Mouse (Mus musculus): ENCODE results near the gene Cep68. TPM values are rescaled to one million over a fixed set of nuclear protein-coding genes. Genes with fewer than 3 reads are reported as not detected.

Gene Cep68
- polyA plus RNA-seq, 1 experiment from 2014 or later: 41.0 TPM

DNA sequence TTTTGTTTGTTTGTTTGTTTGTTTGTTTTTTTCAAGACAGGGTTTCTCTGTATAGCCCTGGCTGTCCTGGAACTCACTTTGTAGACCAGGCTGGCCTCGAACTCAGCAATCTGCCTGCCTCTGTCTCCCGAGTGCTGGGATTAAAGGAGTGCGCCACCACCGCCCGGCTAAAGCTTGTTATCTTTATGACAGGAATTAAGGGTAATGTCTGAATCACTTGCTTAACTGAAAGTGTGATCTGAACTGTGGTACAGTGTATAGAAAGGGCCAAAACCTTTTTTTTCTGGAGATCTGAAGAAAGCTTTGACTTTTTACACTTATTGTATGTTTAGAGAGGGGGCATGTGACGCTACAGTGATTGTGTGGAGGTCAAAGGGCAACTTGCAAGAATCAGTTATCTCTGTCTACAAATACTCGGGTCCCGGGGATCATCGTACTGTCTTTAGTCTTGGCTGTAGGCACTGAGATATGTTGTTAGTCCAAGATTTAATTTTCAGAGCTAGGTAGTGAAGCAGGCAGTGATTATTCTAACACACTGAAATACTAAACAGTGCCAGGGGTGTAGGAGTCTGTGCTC, 44.3 kb downstream of the Cep68 start:
- Histone ChIP-seq H3K4me1 (replicated peaks; ENCODE audit: control insufficient read depth, insufficient read depth, low read length) (peaks cover 2% of the 10 kb centered on the region), H3K4me2 (ENCODE audit: low read depth, low read length, severe bottlenecking) (no peak overlapping the region), H3K36me3 (ENCODE audit: control insufficient read depth, insufficient read depth, low read length) (no peaks in the 10 kb centered on the region), H3K27ac (ENCODE audit: low read depth, low read length) (no peak overlapping the region), H3K4me3 (ENCODE audit: low read depth, low read length) (no peak overlapping the region), H3K9me3 (ENCODE audit: control insufficient read depth, low read length) (no peaks in the 10 kb centered on the region), H3K9ac (ENCODE audit: low read length) (no peak overlapping the region), H3K27me3 (ENCODE audit: control insufficient read depth, insufficient read depth, low read length) (no peaks in the 10 kb centered on the region)
- 88% methylated on average over 9 of the region's 9 CpGs for WGBS
- no peak for ATAC-seq (replicated peaks; ENCODE audit: low FRiP score)
- DNase-seq (ENCODE audit: low spot score): no peak

DNA sequence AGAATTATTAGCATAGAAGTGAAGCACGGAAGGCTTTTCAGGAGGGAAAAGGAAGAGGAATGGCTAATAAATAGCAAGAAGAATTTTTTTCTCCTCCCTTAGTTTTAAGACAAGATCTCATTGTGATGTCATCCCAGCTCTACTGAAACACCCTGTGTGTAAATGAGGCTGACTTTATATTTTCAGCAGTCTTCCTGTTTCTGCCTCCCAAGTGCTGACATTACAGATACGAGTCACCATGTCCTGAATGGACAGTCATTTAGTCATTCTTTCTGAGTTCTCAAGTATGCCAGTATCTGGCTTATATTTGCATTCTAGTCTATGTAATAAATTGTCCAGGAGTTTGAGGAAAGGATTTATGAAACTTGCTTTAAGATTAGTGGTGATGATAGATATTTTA, 44.9 kb downstream of the Cep68 start:
- DNase-seq (ENCODE audit: low spot score) (no peak), ATAC-seq (replicated peaks; ENCODE audit: low FRiP score) (no peak)
- no peak overlapping the region for H3K4me2 ChIP-seq (ENCODE audit: low read depth, low read length, severe bottlenecking)
- H3K9me3 ChIP-seq (ENCODE audit: control insufficient read depth, low read length): no peaks in the 10 kb centered on the region
- no peaks in the 10 kb centered on the region for H3K36me3 ChIP-seq (ENCODE audit: control insufficient read depth, insufficient read depth, low read length)
- H3K4me3 ChIP-seq (ENCODE audit: low read depth, low read length): no peak overlapping the region
- 88% methylated on average over 2 of the region's 2 CpGs for WGBS
- no peaks in the 10 kb centered on the region for H3K27me3 ChIP-seq (ENCODE audit: control insufficient read depth, insufficient read depth, low read length)
- no peak overlapping the region for H3K27ac ChIP-seq (ENCODE audit: low read depth, low read length)
- H3K9ac ChIP-seq (ENCODE audit: low read length): no peak overlapping the region
- peaks cover 2% of the 10 kb centered on the region for H3K4me1 ChIP-seq (replicated peaks; ENCODE audit: control insufficient read depth, insufficient read depth, low read length)

DNA sequence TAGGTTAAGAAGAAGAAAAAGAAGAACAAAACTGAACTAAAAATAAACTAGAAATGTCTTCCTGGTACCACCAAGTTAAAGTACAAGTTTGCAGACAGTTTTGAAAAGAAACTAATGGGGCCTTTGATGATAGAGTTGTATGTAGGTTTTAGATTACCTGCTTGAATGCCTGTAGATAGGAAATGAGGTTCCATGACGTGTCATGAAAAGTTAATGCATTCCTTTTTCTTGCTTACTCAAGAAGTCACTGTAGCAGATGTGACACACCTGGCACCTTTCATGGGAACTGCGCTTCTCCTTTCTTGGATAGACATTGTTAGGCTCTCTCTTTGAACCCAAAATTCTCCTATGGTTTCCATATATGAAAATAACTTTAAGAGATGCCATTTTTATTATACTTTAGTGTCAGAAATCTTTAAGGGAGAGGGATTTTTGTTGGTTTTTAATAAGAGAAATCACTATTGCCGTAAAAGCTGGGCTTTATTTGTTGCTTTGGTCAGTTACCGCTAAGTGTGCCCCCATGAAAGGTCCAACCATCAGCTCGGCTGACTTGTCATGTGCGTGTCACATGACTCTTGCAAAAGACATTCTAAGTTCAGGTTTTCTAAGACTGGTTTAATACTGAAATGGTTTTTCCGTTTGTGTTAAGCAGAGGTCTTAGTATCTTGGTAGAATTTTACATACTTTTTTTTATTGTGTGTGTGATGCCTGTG, 46.8 kb downstream of the Cep68 start:
- WGBS: 67% methylated on average over 7 of the region's 7 CpGs
- Histone ChIP-seq H3K27me3 (ENCODE audit: control insufficient read depth, insufficient read depth, low read length) (no peaks in the 10 kb centered on the region), H3K9ac (ENCODE audit: low read length) (peak overlapping the region; percentile 92), H3K27ac (ENCODE audit: low read depth, low read length) (no peak overlapping the region), H3K9me3 (ENCODE audit: control insufficient read depth, low read length) (no peaks in the 10 kb centered on the region), H3K4me1 (replicated peaks; ENCODE audit: control insufficient read depth, insufficient read depth, low read length) (peaks cover 2% of the 10 kb centered on the region), H3K36me3 (ENCODE audit: control insufficient read depth, insufficient read depth, low read length) (no peaks in the 10 kb centered on the region), H3K4me3 (ENCODE audit: low read depth, low read length) (peak overlapping the region; percentile 86), H3K4me2 (ENCODE audit: low read depth, low read length, severe bottlenecking) (peak overlapping the region; percentile 66)
- DNase-seq (ENCODE audit: low spot score) (no peak), ATAC-seq (replicated peaks; ENCODE audit: low FRiP score) (no peak)

DNA sequence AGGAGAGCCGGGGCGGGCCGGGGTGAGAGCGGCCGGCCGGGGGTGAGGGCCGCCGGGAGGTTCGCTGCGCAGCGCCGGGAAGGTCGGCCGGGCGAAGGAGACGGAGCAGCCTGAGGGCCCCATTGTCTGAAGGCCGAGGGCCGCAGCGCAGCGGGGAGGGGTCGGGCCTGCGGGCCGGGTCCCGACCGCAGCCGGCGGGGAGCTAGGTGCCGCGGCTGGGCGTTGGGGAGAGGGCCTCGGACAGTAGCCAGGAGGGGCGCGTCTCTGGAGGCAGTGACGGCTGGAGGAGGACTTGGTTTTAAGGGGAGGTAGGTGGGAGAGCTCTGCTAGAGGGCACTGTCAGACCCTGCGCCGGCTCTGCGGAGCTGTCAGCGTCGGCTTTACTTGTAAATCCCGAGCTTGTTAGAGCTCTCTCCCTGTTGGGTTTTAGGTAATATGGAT, 47.5 kb downstream of the Cep68 start:
- H3K27ac ChIP-seq (ENCODE audit: low read depth, low read length): peak overlapping the region; percentile 92
- ATAC-seq (replicated peaks; ENCODE audit: low FRiP score) (peak; percentile 31), DNase-seq (ENCODE audit: low spot score) (no peak)
- H3K4me2 ChIP-seq (ENCODE audit: low read depth, low read length, severe bottlenecking): peak overlapping the region; percentile 66
- H3K36me3 ChIP-seq (ENCODE audit: control insufficient read depth, insufficient read depth, low read length): no peaks in the 10 kb centered on the region
- no peaks in the 10 kb centered on the region for H3K9me3 ChIP-seq (ENCODE audit: control insufficient read depth, low read length)
- peak overlapping the region; percentile 86 for H3K4me3 ChIP-seq (ENCODE audit: low read depth, low read length)
- H3K9ac ChIP-seq (ENCODE audit: low read length): peak overlapping the region; percentile 92
- under 1% methylated on average over 38 of the region's 40 CpGs for WGBS
- H3K27me3 ChIP-seq (ENCODE audit: control insufficient read depth, insufficient read depth, low read length): no peaks in the 10 kb centered on the region
- peaks cover 2% of the 10 kb centered on the region for H3K4me1 ChIP-seq (replicated peaks; ENCODE audit: control insufficient read depth, insufficient read depth, low read length)

DNA sequence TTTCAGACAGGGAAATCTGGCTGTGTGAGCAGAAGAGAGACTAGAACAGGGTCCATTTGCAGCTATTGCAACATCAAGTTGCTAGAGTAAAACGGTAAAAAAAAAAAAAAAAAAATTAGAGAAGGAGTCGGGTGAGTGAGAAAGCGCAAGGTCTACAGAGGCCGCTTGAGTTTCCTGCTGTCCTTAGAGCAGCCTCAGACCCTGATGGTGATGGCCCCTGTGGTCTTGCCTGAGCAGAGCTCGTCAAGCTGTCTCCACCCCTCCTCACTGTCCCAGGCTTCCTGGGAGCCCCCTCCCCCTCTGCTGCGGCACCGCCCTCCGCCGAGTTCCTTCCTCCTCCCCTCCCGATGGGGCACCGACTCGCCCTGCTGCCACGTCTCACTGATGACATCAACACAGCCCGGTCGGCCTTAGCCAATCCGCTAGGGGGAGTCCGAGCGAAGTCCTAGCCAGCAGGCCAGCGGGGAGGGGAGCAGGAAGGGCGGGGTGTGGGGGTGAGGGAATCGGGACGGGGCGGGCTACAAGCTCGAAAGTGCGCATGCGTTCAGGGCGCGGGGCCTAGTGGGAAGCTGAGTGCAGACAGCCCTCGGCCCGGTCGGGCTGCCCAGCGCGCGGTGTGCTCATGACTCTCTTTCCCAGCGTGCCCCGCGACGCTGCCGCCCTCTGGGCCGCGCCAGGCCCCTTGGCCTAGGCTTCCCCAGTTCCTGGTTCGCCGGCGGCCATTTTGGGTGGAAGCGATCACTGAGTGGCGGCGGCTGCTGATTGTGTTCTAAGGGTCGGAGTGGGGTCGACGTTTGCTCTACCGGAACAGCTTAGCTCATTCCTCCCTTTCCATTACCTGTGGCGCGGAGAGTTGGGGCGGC, 48.3 kb downstream of the Cep68 start, which contains the start of gene Rab1a:
TSS of gene Rab1a (plus strand) at position 720 of the 863 bp plus-strand sequence.
- peak within 1 kb of the TSS; percentile 92 for H3K27ac ChIP-seq (ENCODE audit: low read depth, low read length)
- no peaks in the 10 kb centered on the region for H3K9me3 ChIP-seq (ENCODE audit: control insufficient read depth, low read length)
- H3K36me3 ChIP-seq (ENCODE audit: control insufficient read depth, insufficient read depth, low read length): no peaks in the 10 kb centered on the region
- peak within 1 kb of the TSS; percentile 86 for H3K4me3 ChIP-seq (ENCODE audit: low read depth, low read length)
- no peaks in the 10 kb centered on the region for H3K27me3 ChIP-seq (ENCODE audit: control insufficient read depth, insufficient read depth, low read length)
- peak within 1 kb of the TSS; percentile 92 for H3K9ac ChIP-seq (ENCODE audit: low read length)
- under 1% methylated on average over 54 of the region's 54 CpGs for WGBS
- H3K4me2 ChIP-seq (ENCODE audit: low read depth, low read length, severe bottlenecking): peak within 1 kb of the TSS; percentile 66
- H3K4me1 ChIP-seq (replicated peaks; ENCODE audit: control insufficient read depth, insufficient read depth, low read length): peaks cover 2% of the 10 kb centered on the region
- DNase-seq (ENCODE audit: low spot score): peak; percentile 100
- peak; percentile 98 for ATAC-seq (replicated peaks; ENCODE audit: low FRiP score)

DNA sequence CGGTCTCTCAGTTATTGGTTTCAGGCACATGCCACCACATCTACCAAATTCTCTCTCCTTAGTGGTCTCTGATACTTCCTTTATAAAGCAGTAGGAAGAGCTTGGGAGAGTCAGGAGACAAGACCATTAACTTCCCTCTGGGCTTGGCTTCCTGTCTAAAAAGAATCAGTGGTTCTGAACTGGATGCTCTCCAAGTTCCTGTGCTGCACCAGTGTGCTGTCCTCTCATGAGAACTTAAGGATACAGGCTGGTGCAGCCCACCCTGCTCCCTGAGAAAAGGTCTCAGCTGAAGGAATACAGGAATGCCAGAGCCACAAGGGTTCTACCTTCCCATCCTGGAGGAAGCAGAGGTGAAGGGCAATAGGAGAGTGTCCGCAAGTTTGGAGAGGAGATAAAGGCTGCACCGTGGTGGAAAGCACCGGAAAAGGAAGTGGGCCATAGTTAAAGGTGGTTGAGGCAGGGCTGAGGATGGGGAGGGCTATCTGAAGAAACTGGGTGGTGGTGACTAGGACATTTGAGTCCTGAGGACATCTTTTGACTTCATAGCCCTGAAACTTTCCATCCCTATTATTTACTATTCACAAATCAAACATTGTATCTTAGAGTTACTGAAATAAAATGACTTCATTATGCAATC, 56.0 kb downstream of the Cep68 start:
- no peak for ATAC-seq (replicated peaks; ENCODE audit: low FRiP score)
- no peak overlapping the region for H3K4me3 ChIP-seq (ENCODE audit: low read depth, low read length)
- no peaks in the 10 kb centered on the region for H3K36me3 ChIP-seq (ENCODE audit: control insufficient read depth, insufficient read depth, low read length)
- no peak overlapping the region for H3K9ac ChIP-seq (ENCODE audit: low read length)
- WGBS: 97% methylated on average over 4 of the region's 4 CpGs
- H3K27me3 ChIP-seq (ENCODE audit: control insufficient read depth, insufficient read depth, low read length): no peaks in the 10 kb centered on the region
- no peaks in the 10 kb centered on the region for H3K4me1 ChIP-seq (replicated peaks; ENCODE audit: control insufficient read depth, insufficient read depth, low read length)
- no peak for DNase-seq (ENCODE audit: low spot score)
- H3K9me3 ChIP-seq (ENCODE audit: control insufficient read depth, low read length): no peaks in the 10 kb centered on the region
- no peak overlapping the region for H3K4me2 ChIP-seq (ENCODE audit: low read depth, low read length, severe bottlenecking)
- no peak overlapping the region for H3K27ac ChIP-seq (ENCODE audit: low read depth, low read length)

DNA sequence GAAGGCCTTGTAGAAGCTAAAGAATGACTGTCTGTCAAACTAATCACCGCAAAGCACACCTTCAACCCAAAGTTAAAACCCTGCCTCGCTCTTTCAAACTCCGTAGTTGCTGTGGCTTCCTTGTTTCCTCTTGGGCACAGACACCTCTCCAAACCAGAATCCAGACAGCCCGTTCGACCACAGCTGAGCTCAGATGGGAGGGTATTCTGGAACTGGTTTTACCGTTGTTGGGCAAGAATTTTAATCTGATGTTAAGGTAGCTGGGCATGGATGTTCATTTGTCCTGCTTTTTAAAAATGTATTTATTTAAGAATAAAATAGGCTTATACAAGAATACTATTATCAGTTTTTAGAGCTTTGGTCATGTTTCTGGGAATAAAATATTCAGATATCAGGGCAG, 62.0 kb downstream of the Cep68 start:
- Histone ChIP-seq H3K36me3 (ENCODE audit: control insufficient read depth, insufficient read depth, low read length) (no peaks in the 10 kb centered on the region), H3K9ac (ENCODE audit: low read length) (no peak overlapping the region), H3K27me3 (ENCODE audit: control insufficient read depth, insufficient read depth, low read length) (no peaks in the 10 kb centered on the region), H3K4me2 (ENCODE audit: low read depth, low read length, severe bottlenecking) (no peak overlapping the region), H3K27ac (ENCODE audit: low read depth, low read length) (no peak overlapping the region), H3K9me3 (ENCODE audit: control insufficient read depth, low read length) (no peaks in the 10 kb centered on the region), H3K4me3 (ENCODE audit: low read depth, low read length) (no peak overlapping the region), H3K4me1 (replicated peaks; ENCODE audit: control insufficient read depth, insufficient read depth, low read length) (no peaks in the 10 kb centered on the region)
- DNase-seq (ENCODE audit: low spot score) (no peak), ATAC-seq (replicated peaks; ENCODE audit: low FRiP score) (no peak)
- WGBS: 85% methylated on average over 6 of the region's 6 CpGs
